Mouse (Mus musculus): ENCODE measurements around the gene Trhr2.

- TF ChIP-seq CTCF (IDR thresholded peaks at IDR 0.05; ENCODE audit: low read depth) (no peak), EP300 (optimal IDR thresholded peaks at IDR 0.05) (no peak)
Observed at GRCm38 (mm10) chr8:122345181-122346095, 15.1 kb downstream of the Trhr2 start.
